Mouse (Mus musculus) bone marrow, adult 2 months (tissue): ENCODE data around the gene Cdyl. TPM values are rescaled to one million over a fixed set of nuclear protein-coding genes. Genes with fewer than 3 reads are reported as not detected.

Experiments
- H3K27ac ChIP-seq: fragments of 200-500 bp; 2 replicates; pipeline ENCODE4 v1.5.1; 2012; ENCODE audit warnings: low read depth, mild to moderate bottlenecking, control low read depth, inconsistent platforms, low read length; ENCODE audit not compliant: control insufficient read depth, poor library complexity, insufficient read depth
- H3K4me1 ChIP-seq: fragments of 200-500 bp; 2 replicates; pipeline ENCODE4 v1.6.1; 2011; ENCODE audit warnings: low read length; ENCODE audit not compliant: control insufficient read depth, insufficient read depth
- H3K4me3 ChIP-seq: fragments of 200-500 bp; replicated peaks from 2 replicates; pipeline ENCODE3; 2011; ENCODE audit warnings: mild to moderate bottlenecking, low read depth, low read length, control low read depth; ENCODE audit not compliant: control insufficient read depth
- CTCF ChIP-seq: fragments of 200-500 bp; IDR thresholded peaks from 2 replicates; pipeline ENCODE4 v1.5.1; 2011; ENCODE audit warnings: low read length, control low read depth; ENCODE audit not compliant: control insufficient read depth, insufficient read depth
- POLR2A ChIP-seq: fragments of 200-500 bp; IDR thresholded peaks from 2 replicates; pipeline ENCODE4 v1.6.1; 2011; ENCODE audit warnings: low read depth, mild to moderate bottlenecking, control low read depth, low read length, borderline replicate concordance; ENCODE audit not compliant: control insufficient read depth
- WGBS: fragments of 180-500 bp; shearing (Covaris S2); methylation state at CpG from one replicate; pipeline ENCODE4 v1.1.7; 2018; 5-methylcytosine and 5-hydroxymethylcytosine counted together
- polyA plus RNA-seq: library from polyadenylated mRNA; stranded (reverse); fragments of >200 nt; gene quantifications from 2 replicates; pipeline ENCODE4 v1.2.4, GENCODE M21; 2011; ENCODE audit warnings: low replicate concordance; ENCODE audit not compliant: missing spikeins, insufficient read depth, insufficient read length

Gene Cdyl
- polyA plus RNA-seq, 1 experiment = 20.5 TPM

GRCm38 (mm10) chr13:35741040-35741619 lies 81.5 kb downstream of the Cdyl start:
- TF ChIP-seq CTCF = peak; percentile 44; the same call in 1 of the 2 replicates
- TF ChIP-seq POLR2A = peak; percentile 34; the same call in 1 of the 2 replicates
- Histone ChIP-seq H3K4me1 (no peaks in the 10 kb centered on the region; the same call in 1 of the 2 replicates), H3K27ac (peak overlapping the region; percentile 96), H3K4me3 (peak overlapping the region; percentile 72)
- WGBS = 2% methylated on average over 62 of the region's 68 CpGs

- TF ChIP-seq CTCF = no peak
- no peak for TF ChIP-seq POLR2A
- WGBS = under 1% methylated on average over 93 of the region's 93 CpGs
- Histone ChIP-seq H3K4me3 (peak overlapping the region; percentile 72), H3K27ac (peak overlapping the region; percentile 96), H3K4me1 (no peaks in the 10 kb centered on the region; the same call in 1 of the 2 replicates)
Observed at GRCm38 (mm10) chr13:35741620-35742421, 82.2 kb downstream of the Cdyl start.

- no peak overlapping the region for H3K27ac ChIP-seq
- no peaks in the 10 kb centered on the region; the same call in 1 of the 2 replicates for H3K4me1 ChIP-seq
- 39% methylated on average over 4 of the region's 4 CpGs for WGBS
- TF ChIP-seq POLR2A (no peak), CTCF (no peak)
- peak overlapping the region; percentile 72 for H3K4me3 ChIP-seq
Observed at GRCm38 (mm10) chr13:35742696-35743095, 83.1 kb downstream of the Cdyl start.

GRCm38 (mm10) chr13:35743196-35743595 lies 83.6 kb downstream of the Cdyl start:
- Histone ChIP-seq H3K4me1 (no peaks in the 10 kb centered on the region; the same call in 1 of the 2 replicates), H3K27ac (no peak overlapping the region), H3K4me3 (peak overlapping the region; percentile 33)
- TF ChIP-seq POLR2A (no peak), CTCF (no peak)
- WGBS = 24% methylated on average over 1 of the region's 1 CpGs

- TF ChIP-seq CTCF (0 out of 2 replicates have a peak, but pooled peaks have one; percentile 17), POLR2A (no peak)
- Histone ChIP-seq H3K27ac (no peak overlapping the region), H3K4me1 (peaks cover 4% of the 10 kb centered on the region), H3K4me3 (no peak overlapping the region)
- 35% methylated on average over 4 of the region's 4 CpGs for WGBS
Observed at GRCm38 (mm10) chr13:35749194-35749593, 89.6 kb downstream of the Cdyl start.

GRCm38 (mm10) chr13:35749680-35750079 lies 90.0 kb downstream of the Cdyl start:
- Histone ChIP-seq H3K4me1 (peaks cover 6% of the 10 kb centered on the region), H3K4me3 (no peak overlapping the region), H3K27ac (no peak overlapping the region)
- TF ChIP-seq POLR2A = no peak
- no peak for TF ChIP-seq CTCF
- WGBS = 71% methylated on average over 5 of the region's 5 CpGs

- H3K4me1 ChIP-seq = peaks cover 6% of the 10 kb centered on the region
- H3K4me3 ChIP-seq = no peak overlapping the region
- 83% methylated on average over 7 of the region's 7 CpGs for WGBS
- TF ChIP-seq CTCF (no peak), POLR2A (no peak)
- 0 out of 2 replicates have a peak overlapping the region, but pooled peaks have one; percentile 17 for H3K27ac ChIP-seq
Observed at GRCm38 (mm10) chr13:35752046-35752445, 92.4 kb downstream of the Cdyl start.

GRCm38 (mm10) chr13:35755002-35755401 lies 95.4 kb downstream of the Cdyl start:
- Histone ChIP-seq H3K4me1 (peaks cover 4% of the 10 kb centered on the region), H3K27ac (no peak overlapping the region), H3K4me3 (no peak overlapping the region)
- WGBS = 80% methylated on average over 6 of the region's 6 CpGs
- TF ChIP-seq POLR2A (no peak), CTCF (no peak)
